In the genomic region with DNA sequence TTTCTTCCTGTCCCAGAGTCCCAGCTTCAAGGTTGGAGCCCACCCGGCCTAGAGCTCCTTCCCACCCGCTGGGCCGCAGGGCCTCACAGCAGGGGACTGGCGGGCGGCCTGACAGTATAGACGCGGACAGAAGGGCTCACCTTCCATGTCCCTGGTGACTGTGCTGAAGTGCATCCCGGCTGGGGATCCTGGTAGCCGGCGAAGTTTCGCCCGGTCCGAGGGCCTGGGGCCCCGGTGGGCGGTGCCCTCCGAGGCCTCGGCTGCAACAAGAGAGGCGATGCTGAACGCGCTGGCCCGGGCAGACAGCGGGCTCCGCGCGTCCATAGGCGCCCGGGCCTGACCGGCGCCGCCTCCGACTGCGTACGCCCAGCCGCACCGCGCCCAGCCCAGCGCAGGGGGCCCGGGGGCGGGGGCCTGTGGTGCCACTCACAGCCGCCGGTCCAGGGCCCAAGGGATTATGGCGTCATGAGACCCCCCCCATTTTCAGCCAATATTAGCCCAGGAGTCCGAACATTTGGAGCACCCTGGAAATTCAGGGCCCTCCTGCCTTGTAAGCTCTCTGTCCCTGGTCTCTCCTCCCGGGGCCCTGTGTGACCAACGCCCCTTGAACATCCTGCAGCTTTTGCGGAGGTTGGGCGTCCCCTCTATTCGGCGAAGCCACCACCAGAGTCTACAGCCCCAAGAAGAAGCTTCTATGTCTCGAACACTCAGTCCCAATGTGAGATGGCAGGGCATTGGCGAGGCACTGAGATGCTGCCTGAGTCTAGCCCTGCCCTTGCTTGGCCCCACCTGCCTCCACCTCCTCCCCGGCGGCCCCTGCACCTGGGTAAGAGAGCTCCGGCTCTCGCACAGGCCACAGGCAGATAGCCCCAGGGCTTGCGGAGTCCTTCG, we compare ENCODE assay signal across 7 mouse cellular contexts. TPM values are rescaled to one million over a fixed set of nuclear protein-coding genes. Genes with fewer than 3 reads are reported as not detected.
DNase-seq lines count a peak whose midpoint lies in the region; ATAC-seq and TF ChIP-seq lines count a peak whose summit lies in the region.

No protein-coding gene starts in this region.

- H3K4me2 ChIP-seq in lung, embryonic 14.5 days: peak overlapping the region; percentile 86
- peak overlapping the region; percentile 35 for H3K4me2 ChIP-seq in forebrain, embryonic 11.5 days (ENCODE audit: low read depth, low read length, severe bottlenecking)

- H3K9me3 ChIP-seq in lung, embryonic 14.5 days (ENCODE audit: low read depth, low read length): no peaks in the 10 kb centered on the region
- H3K9me3 ChIP-seq in forebrain, embryonic 11.5 days (ENCODE audit: control insufficient read depth, low read length): no peaks in the 10 kb centered on the region
- no peaks in the 10 kb centered on the region for H3K9me3 ChIP-seq in limb, embryonic 10.5 days (replicated peaks)

- 0 out of 2 replicates have a peak, but pooled peaks cover 3% of the 10 kb centered on the region for H3K4me1 ChIP-seq in lung, embryonic 14.5 days (ENCODE audit: insufficient read depth)
- H3K4me1 ChIP-seq in forebrain, embryonic 11.5 days (replicated peaks; ENCODE audit: control insufficient read depth, insufficient read depth, low read length): peaks cover 22% of the 10 kb centered on the region
- H3K4me1 ChIP-seq in limb, embryonic 10.5 days: peaks cover 58% of the 10 kb centered on the region

- no peaks in the 10 kb centered on the region for H3K36me3 ChIP-seq in lung, embryonic 14.5 days (ENCODE audit: insufficient read depth)
- H3K36me3 ChIP-seq in forebrain, embryonic 11.5 days (ENCODE audit: control insufficient read depth, insufficient read depth, low read length): no peaks in the 10 kb centered on the region
- H3K36me3 ChIP-seq in limb, embryonic 10.5 days: no peaks in the 10 kb centered on the region

- peak overlapping the region; percentile 75 for H3K27ac ChIP-seq in lung, embryonic 14.5 days (ENCODE audit: low read depth)
- no peak overlapping the region for H3K27ac ChIP-seq in forebrain, embryonic 11.5 days (ENCODE audit: low read depth, low read length)
- H3K27ac ChIP-seq in limb, embryonic 10.5 days: 0 out of 2 replicates have a peak overlapping the region, but pooled peaks have one; percentile 30

- ATAC-seq in lung, embryonic 14.5 days (ENCODE audit: insufficient read depth): peak; percentile 42
- peak; percentile 23; the same call in 1 of the 2 replicates for ATAC-seq in forebrain, embryonic 11.5 days (replicated peaks; ENCODE audit: low FRiP score)

- peak overlapping the region; percentile 59 for H3K4me3 ChIP-seq in lung, embryonic 14.5 days (ENCODE audit: low read depth, low read length)
- H3K4me3 ChIP-seq in forebrain, embryonic 11.5 days (ENCODE audit: low read depth, low read length): peak overlapping the region; percentile 22
- peak overlapping the region; percentile 44 for H3K4me3 ChIP-seq in limb, embryonic 10.5 days

- WGBS in lung, embryonic 14.5 days: 3% methylated on average over 57 of the region's 57 CpGs
- WGBS in forebrain, embryonic 11.5 days: 1% methylated on average over 57 of the region's 57 CpGs
- 1% methylated on average over 57 of the region's 57 CpGs for WGBS in limb, embryonic 10.5 days

- no peak for TF ChIP-seq CTCF in lung, embryonic 14.5 days (IDR thresholded peaks at IDR 0.05; ENCODE audit: low read depth)

- H3K9ac ChIP-seq in lung, embryonic 14.5 days: peak overlapping the region; percentile 52
- H3K9ac ChIP-seq in forebrain, embryonic 11.5 days (ENCODE audit: low read length): no peak overlapping the region

- peaks cover 88% of the 10 kb centered on the region for H3K27me3 ChIP-seq in lung, embryonic 14.5 days (ENCODE audit: insufficient read depth, low read length)
- H3K27me3 ChIP-seq in forebrain, embryonic 11.5 days (ENCODE audit: control insufficient read depth, insufficient read depth, low read length): peaks cover 94% of the 10 kb centered on the region
- H3K27me3 ChIP-seq in limb, embryonic 10.5 days (ENCODE audit: low read depth, poor library complexity, severe bottlenecking): peaks cover 98% of the 10 kb centered on the region

- DNase-seq in lung, embryonic 14.5 days: peak; percentile 55
- no peak for DNase-seq in lung, postnatal 36 days
- peak; percentile 69 for DNase-seq in forebrain, embryonic 11.5 days (ENCODE audit: low spot score)
- peak; percentile 70 for DNase-seq in limb, embryonic 10.5 days (ENCODE audit: low spot score)
- DNase-seq in retina, postnatal 1 day: peak; percentile 59
- no peak for DNase-seq in adrenal gland, postnatal 4 days (ENCODE audit: low spot score in 2 of 2)
- DNase-seq in layer of hippocampus, adult 11-12 months (ENCODE audit: low spot score): no peak

RNA-seq across cellular contexts. Expression of a gene that starts 2.4 kb away (rescaled TPM):
- 12.0 and 15.8 TPM in 2 replicates for polyA plus RNA-seq in lung, embryonic 14.5 days (2014; fragmentation: Nextera tagmentation; extraction: Ambion mirVana)
- 0.83 and 1.3 TPM in 2 replicates for polyA plus RNA-seq in forebrain, embryonic 11.5 days (2014; fragmentation: Nextera tagmentation; extraction: Ambion mirVana)
- polyA plus RNA-seq in limb, embryonic 10.5 days (2016; fragmentation: Nextera tagmentation; extraction: Ambion mirVana): 1.1 and 1.7 TPM in 2 replicates
- 1 to 10 TPM in 1 of 2 experiments, under 1 TPM in 1; 0.59 to 1.0 TPM for total RNA-seq in adrenal gland, postnatal 4 days (2021)

RNA-seq across cellular contexts. Expression of a gene that starts 34.1 kb away (rescaled TPM):
- 3.8 and 4.1 TPM in 2 replicates for polyA plus RNA-seq in lung, embryonic 14.5 days (2014; fragmentation: Nextera tagmentation; extraction: Ambion mirVana)
- polyA plus RNA-seq in forebrain, embryonic 11.5 days (2014; fragmentation: Nextera tagmentation; extraction: Ambion mirVana): 5.3 and 6.0 TPM in 2 replicates
- polyA plus RNA-seq in limb, embryonic 10.5 days (2016; fragmentation: Nextera tagmentation; extraction: Ambion mirVana): 1.8 and 2.8 TPM in 2 replicates
- 1 to 10 TPM in 1 of 2 experiments, under 1 TPM in 1; 0.39 to 1.1 TPM for total RNA-seq in adrenal gland, postnatal 4 days (2021)

RNA-seq across cellular contexts. Expression of a gene that starts 38.1 kb away (rescaled TPM):
- 1.2 and 1.7 TPM in 2 replicates for polyA plus RNA-seq in lung, embryonic 14.5 days (2014; fragmentation: Nextera tagmentation; extraction: Ambion mirVana)
- polyA plus RNA-seq in forebrain, embryonic 11.5 days (2014; fragmentation: Nextera tagmentation; extraction: Ambion mirVana): 2.8 and 3.4 TPM in 2 replicates
- 2.3 and 4.7 TPM in 2 replicates for polyA plus RNA-seq in limb, embryonic 10.5 days (2016; fragmentation: Nextera tagmentation; extraction: Ambion mirVana)
- total RNA-seq in adrenal gland, postnatal 4 days (2021): 10 to 100 TPM in 1 of 2 experiments, 1 to 10 TPM in 1; 7.3 to 10.7 TPM

RNA-seq across cellular contexts. Expression of a gene that starts 41.7 kb away (rescaled TPM):
- polyA plus RNA-seq in lung, embryonic 14.5 days (2014; fragmentation: Nextera tagmentation; extraction: Ambion mirVana): 19.3 and 20.1 TPM in 2 replicates
- 44.2 and 48.2 TPM in 2 replicates for polyA plus RNA-seq in forebrain, embryonic 11.5 days (2014; fragmentation: Nextera tagmentation; extraction: Ambion mirVana)
- polyA plus RNA-seq in limb, embryonic 10.5 days (2016; fragmentation: Nextera tagmentation; extraction: Ambion mirVana): 19.4 and 29.1 TPM in 2 replicates
- 10 to 100 TPM; 18.9 to 28.7 TPM for total RNA-seq in adrenal gland, postnatal 4 days (2021)

Comparison
In these comparisons a context has a peak if more than half of its experiments do, and no peak if none do; other contexts are left out.
1. DNase-seq: peak in lung, embryonic 14.5 days (single experiment), forebrain, embryonic 11.5 days (single experiment), limb, embryonic 10.5 days (single experiment) and retina, postnatal 1 day (single experiment); none in lung, postnatal 36 days (single experiment), adrenal gland, postnatal 4 days (0 of 2) and layer of hippocampus, adult 11-12 months (single experiment).
2. Peak in every context shown above with its lines, with median percentiles within 50 percentile points of each other: H3K4me3 ChIP-seq.